Mouse (Mus musculus) embryo, embryonic 10.5 days (tissue): ENCODE measurements around the gene Gm49333.
"Not testable (repeated sequence)": the region's sequence is repeated elsewhere in the genome, so short reads cannot be mapped to it uniquely, and the experiment has no call there.

ENCODE experiments used
- DNase-seq: peaks from one replicate; pipeline ENCODE4 v3.0.0-alpha.2; 2015; ENCODE audit warnings: low spot score

Gene Gm49333

DNA sequence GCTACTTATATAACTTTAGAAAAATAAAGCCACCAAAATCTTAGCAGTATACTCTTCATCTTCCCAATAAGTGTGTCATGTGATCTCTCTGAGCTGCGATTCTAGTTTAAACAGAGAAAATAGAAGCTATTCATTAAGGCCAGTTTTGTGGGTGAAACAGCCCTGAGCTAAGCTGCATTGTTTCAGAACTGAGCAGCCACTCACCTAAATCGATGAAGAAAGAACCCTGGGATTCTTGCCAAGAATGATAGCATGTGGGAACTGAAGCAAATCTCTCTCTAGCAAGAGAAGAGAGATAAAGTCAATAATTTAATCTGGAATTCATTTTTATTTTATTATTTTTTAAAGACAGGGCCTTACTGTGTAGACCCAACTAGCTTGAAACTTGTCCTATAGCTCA lies 11.8 kb downstream of the Gm49333 start:
- no peak for DNase-seq

DNA sequence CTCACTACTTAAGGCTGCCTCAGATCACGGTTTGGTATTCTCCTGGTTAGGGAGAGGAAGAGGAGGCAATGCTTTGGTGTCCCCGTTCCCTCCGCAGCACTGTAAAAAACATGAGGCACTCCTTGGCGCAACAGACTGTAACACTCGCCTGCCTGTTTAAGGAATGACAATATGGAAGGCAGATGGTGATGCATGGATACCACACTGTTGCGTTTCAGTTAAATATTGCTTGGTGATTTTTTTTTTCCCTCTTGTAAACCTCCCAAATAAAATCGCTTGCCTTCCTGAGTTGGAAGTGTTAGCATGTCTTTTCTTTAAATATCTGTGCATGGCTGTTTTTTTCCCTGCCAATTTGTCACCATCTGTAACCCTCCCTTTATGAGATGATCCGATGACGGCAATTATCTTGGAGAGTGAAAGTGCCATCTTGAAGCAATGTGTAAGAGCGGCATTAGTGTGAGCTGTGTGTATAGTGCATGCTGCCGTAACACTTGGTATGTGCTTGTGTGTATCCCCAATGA lies 17.5 kb downstream of the Gm49333 start:
- no peak for DNase-seq

DNA sequence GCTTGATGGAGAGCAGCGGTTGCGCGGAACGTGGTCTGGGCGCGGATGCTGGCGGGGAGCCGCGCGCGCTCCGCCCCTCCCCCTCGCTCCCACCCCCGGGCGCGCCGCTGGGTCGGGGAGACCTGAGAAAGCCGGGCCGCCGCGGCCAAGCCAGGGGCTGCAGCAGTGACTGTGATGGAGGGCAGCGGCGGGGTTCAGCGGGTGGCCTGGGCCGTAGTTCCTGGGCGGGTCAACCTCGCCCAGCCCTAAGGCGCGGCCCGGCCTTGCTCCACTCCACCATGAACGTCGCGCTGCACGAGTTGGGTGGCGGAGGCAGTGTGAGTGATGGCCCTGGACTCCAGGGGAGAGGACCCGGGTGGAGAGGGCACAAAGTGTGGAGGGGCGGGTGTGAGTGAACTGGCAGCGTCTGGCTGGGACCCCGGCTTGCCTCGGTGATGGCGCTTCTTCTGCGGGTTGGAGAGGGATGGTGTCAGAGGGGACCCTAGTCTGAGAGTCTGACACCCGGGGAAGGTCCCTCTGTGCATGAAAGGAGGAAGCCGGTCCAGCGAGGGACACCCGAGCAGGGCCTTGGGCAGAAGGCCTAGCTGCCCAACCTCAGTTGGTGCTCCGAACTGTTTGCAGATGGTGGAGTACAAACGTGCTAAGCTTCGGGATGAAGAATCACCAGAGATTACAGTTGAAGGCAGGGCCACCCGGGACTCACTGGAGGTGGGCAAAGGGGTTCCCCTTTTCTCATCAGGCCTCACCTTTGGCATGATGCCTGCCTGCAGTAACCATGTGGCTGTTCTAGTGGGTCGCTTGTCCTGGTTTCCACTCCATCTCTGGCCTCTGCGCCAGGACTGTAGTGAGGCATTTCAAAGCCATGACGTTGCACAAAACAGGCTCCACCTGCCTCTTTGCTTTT lies 18.6 kb downstream of the Gm49333 start, which contains the start of gene Ece2:
TSS of gene Ece2 (plus strand) at position 98 of the 904 bp plus-strand sequence.
- DNase-seq: peak; percentile 40

DNA sequence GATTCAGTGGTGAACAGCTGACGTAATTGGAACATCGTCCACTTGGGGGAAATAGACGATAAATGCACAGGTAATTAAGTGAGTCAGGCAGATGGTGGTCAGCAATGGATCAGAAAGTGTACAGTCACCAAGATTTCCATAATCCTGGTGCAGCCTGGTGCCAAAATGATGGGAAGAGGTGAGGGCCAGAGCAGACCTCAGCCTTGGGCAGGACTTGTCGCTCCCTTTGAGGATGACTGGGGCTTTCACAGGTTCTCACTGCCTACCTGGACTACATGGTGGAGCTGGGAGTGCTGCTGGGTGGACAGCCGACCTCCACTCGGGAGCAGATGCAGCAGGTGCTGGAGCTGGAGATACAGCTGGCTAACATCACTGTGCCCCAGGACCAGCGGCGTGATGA lies 26.0 kb downstream of the Gm49333 start:
- DNase-seq: no peak

DNA sequence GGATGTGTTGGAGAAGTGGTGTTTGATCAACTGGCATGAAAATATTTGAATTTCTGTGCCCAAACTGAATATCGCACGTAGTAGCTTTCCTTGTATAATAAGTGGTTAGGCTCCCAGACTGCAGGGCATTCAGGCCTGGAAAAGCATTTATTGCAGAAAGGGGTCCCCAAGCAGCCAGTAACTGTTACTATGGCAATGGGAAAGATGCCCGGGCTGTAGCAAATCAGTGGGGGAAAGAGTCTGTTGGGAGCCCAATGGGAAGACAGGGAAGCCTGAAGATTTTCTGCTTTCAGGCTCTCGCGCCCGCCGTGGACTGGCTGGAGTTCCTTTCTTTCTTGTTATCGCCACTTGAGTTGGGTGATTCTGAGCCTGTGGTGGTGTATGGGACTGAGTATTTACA lies 27.0 kb downstream of the Gm49333 start:
- DNase-seq: no peak

DNA sequence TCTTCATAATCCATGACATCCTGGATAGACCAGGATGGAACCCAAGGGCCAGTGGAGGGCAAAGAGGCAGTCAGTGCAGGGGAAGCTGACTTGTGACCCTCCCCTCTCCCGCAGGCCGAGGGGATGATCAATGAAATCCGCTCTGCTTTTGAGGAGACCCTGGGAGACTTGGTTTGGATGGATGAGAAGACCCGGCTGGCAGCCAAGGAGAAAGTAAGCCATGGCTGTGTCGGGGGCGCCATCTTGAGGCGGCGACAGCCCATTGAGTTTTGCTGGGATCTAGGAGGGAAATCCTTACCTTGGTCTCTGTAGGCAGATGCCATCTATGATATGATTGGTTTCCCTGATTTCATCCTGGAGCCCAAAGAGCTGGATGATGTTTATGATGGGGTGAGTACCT lies 30.8 kb downstream of the Gm49333 start:
- peak; percentile 85 for DNase-seq

DNA sequence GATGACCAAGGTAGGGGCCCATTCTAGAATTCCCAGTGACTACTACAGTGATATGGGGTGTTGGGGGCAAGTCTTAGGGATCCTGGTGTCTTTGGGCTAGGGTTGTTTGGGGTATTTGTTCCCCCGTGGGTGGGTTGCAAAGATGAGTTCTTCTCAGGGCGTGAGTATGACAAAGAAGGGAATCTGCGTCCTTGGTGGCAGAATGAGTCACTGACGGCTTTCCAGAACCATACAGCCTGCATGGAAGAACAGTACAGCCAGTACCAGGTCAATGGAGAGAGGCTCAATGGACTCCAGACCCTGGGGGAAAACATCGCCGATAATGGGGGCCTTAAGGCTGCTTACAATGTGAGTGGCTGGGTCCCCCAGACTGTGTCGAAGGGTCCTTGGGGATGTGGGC lies 32.5 kb downstream of the Gm49333 start:
- DNase-seq: no peak

DNA sequence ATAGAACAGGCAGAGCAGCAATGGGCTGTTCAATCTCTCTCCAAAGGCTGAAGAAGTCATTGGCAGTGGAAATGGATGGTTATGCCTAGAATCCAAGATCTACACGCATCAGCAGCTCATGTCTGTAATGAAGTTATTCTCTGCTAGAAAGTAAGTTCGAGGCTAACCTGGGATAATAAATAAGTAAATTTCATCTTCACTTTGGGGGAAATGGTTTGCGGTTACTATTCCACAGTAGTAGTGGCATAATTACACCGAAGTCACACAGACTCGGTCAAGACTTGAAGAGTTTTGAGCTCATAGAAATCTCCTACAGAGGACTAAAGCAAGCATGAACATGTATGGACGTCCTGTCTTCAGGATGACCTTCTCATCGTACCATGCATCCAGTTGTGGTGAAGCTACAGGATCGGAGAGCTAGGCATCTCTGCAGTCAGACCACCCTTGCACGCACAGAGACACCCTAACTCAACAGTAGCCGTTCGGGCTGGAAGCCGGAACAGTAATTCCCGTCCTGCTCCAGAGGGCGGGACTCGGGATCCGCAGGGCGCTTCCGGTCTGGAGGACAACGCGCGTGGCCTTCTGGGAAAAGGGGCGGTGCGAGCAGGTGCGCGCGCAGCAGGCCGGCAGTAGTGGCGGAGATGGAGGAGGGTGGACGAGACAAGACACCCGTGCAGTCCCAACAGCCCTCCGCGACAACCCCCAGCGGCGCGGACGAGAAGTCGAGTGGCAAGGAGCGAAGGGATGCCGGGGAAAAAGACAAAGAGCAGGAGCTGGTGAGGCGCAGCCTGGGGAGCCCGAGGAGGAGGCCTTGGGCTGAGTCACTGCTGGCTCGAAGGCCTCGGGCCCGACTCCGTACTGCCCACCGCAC lies 39.9 kb downstream of the Gm49333 start, which contains the start of gene Psmd2:
TSS of gene Psmd2 (plus strand) at position 577 of the 871 bp plus-strand sequence.
- DNase-seq: peak; percentile 97

DNA sequence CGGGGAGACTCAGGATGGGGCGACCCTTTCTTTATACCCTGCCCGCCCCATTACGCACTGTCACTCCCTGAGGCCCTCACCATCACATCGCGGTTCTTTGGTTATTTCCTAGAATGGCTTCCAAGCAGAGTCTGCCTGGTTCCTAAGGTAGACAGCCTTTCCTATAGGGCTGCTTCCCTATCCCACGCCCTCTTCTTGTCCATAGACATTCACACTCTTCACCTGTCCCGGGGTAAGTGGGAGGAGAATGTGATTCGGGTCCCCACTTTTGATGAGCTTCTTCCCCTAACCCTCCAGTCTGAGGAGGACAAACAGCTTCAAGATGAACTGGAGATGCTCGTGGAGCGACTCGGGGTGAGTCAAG lies 40.5 kb downstream of the Gm49333 start:
- no peak for DNase-seq

DNA sequence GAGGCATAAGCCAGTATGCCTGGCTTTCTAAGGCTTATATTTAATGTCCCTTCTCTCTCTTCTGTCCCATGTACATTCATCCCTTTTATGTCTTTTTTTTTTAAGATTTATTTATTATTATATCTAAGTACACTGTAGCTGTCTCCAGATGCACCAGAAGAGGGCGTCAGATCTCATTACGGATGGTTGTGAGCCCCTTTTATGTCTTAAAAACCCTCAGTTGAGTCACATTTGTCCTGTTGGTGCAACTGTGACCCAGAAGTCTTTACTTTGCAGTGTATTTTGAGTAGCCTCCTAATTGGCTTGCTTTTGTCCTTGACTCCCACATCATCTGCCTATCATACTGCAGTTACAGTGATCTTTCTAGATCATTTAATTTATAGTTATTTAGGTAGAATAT lies 41.9 kb downstream of the Gm49333 start:
- no peak for DNase-seq

DNA sequence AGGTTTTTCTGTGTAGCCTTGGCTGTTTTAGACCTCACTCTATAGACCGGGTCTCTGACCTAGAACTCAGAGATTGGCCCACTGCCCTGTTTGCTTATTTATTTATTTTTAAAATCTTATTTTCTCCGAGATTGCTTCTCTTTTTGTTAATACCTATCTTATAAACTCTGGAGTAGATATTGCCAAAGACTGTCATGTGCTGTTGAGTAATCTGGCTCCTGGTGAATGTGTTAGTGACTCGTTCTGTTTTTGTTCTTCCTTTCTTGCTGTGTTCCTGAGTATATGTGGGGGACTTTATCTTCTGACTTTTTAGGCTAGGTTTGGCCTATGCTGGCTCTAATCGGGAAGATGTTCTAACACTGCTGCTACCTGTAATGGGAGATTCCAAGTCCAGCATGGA lies 46.3 kb downstream of the Gm49333 start:
- DNase-seq: no peak

DNA sequence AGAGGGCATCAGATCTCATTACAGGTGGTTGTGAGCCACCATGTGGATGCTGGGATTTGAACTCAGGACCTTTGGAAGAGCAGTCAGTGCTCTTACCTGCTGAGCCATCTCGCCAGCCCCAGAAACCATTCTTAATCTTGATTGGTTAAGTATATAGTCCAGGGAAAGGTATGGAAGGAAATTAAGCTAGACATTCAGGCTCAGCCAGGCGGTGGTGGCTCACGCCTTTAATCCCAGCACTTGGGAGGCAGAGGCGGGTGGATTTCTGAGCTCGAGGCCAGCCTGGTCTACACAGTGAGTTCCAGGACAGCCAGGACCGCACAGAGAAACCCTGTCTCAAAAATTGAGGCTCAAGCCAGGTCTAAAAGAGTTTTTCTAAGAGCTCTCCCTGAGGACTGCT lies 56.6 kb downstream of the Gm49333 start, which contains the start of gene Eif4g1:
TSS of gene Eif4g1 (plus strand) at position 301 of the 400 bp plus-strand sequence.
- not testable (repeated sequence) for DNase-seq

DNA sequence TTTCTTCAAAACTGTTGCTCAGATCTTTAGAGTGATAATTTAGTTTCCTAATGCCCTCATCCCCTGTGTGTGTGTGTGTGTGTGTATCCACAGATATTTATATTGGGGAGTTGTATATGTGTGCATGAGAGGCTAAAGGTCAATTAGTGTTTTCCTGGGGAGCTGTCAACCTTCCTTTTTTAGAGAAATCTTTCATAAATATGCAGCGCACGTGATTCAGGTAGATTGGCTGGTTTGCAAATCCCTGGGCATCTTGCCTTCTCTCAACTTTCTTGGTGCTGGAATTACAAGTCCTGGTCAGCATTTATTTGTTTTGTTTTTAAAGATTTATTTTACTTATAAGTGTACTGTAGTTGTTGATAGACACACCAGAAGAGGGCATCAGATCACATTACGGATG lies 58.9 kb downstream of the Gm49333 start:
- DNase-seq: no peak

DNA sequence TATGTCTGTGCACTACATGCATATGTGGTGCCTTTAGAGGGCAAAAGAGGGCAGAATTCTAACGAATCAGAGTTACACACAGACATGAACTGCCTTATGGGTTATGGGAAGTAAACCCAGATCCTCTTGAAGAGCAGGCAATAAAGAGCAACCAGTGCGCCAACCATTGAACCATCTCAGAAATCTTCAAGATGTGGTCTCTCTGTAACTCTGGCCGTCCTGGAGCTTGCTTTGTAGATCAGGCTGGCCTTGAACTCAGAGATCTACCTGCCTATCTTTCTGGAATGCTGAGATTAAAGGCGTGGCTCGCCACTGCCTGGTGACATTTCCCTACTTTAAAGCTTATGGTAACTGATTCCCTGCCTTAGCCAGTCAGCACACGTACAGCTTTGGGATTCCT lies 60.5 kb downstream of the Gm49333 start:
- DNase-seq: peak; percentile 30

DNA sequence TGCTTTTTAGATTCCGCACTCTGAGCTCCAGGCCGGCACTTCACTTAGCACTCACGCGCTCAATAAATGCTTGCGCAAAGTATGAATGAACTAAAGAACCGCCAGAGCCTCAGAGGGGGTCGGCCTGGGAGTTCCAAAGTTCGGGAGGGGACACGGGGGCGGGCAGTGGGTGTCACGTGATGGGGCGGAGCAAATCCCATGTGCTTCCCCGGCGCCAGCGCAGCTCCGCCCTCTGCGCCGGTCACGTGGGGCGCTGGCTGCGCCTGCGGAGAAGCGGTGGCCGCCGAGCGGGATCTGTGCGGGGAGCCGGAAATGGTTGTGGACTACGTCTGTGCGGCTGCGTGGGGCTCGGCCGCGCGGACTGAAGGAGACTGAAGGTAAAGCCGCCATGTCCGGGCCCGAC lies 61.1 kb downstream of the Gm49333 start:
- peak; percentile 98 for DNase-seq

DNA sequence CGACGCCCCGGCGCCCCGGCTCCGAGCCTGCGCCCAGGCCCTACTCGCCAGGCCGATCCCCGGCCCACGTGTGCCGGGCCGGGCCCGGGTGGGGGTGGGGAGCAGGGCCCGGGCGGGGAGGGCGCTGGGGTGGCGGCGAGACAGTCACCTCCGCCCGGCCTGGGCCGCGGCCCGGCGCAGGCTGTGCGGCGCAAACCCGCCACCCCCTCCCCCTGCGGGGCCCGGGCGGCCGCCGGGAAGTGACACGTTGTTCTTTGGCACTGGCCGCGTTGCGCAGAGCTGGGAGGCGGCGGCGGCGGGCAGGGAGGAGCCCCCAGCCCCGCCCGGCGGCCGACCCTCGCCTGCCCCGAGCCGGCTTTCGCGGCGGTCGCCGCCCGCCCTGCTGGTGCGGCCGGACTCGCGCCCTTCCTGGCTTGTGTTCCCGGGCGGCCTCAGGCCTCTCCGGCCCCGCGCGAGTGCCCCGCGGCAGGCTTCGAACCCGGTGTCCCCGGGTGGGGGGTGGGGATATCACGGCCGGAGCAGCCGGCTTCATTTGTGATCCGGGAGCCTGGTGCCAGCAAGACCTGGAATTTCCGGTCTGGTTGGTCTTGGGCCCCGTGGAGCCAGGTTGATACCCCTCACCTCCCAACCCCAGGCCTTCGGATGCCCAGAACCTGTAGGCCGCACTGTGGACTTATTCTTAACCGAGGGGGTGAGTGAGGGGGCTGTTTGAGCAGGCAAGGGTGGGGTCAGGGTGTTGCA lies 61.7 kb downstream of the Gm49333 start:
- DNase-seq: peak; percentile 41

DNA sequence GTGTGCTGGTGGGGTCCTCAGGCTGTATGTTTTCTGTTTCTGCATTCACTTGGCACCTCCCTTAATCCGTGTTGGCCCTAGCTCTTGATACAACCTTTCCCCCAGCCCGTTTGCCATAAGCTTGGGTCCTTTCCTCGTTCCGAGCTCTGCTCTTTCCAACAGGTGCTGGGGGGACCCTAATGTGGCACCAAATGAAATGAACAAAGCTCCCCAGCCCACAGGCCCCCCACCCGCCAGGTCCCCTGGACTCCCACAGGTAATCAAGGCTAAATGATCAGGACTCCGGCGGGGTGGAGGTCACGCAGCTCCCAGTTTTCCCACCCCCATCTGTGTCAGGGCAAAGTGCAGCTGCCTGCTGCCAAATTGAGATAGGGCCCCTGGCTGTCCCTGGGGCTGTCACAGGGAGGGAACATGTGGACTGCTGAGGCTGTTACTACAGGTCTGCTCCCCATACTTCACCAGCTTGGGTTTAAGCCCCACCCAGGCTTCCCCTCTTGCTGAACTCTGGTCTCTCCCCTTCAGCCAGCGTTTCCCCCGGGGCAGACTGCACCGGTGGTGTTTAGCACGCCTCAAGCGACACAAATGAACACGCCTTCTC lies 62.4 kb downstream of the Gm49333 start:
- peak; percentile 12 for DNase-seq

DNA sequence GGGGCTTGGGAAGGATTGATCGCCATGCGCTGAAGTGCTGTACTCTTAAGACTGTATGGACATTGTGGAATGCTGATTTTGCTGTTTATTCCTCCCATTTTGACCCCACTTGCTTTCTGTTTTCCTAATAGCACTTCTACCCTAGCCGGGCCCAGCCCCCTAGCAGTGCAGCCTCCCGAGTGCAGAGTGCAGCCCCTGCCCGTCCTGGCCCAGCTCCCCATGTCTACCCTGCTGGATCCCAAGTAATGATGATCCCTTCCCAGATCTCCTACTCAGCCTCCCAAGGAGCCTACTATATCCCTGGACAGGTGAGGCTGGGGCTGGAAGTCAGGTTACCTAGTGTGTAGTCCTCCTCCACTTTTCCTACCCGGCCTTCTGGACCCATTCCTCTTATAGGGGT lies 63.8 kb downstream of the Gm49333 start:
- no peak for DNase-seq

DNA sequence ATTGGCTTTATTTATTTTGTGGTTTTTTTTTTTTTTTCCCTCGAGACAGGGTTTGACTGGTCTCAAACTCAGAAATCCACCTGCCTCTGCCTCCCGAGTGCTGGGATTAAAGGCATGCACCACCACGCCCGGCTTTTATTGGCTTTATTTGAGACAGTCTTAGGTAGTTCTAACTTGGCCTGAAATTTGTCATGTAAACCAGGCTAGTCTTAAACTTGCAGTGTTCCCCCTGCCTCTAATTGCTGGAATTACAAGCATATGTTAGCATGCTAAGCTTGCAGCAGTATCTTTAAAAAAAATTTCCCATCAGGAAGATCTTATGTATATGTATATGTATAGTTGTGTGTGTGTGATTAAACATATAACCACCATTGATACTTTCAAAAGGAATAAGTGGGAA lies 65.3 kb downstream of the Gm49333 start:
- DNase-seq: no peak

DNA sequence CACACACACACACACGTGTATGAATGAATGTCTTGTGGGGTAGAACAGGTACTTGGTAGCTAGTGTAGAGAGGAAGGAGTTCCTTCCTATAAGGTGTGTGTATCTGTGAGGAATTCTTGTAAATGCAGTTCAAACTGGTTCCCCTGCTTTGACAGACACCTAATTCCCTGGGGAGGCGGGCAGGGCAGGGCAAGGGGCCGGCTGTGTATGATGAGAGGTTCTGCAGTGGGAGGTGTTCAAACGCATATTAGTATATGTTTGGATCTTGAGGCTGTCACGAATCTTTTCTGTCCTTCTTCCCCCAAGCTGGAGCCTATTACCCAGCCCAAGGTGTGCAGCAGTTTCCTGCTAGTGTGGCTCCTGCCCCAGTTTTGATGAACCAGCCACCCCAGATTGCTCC lies 66.0 kb downstream of the Gm49333 start:
- no peak for DNase-seq

DNA sequence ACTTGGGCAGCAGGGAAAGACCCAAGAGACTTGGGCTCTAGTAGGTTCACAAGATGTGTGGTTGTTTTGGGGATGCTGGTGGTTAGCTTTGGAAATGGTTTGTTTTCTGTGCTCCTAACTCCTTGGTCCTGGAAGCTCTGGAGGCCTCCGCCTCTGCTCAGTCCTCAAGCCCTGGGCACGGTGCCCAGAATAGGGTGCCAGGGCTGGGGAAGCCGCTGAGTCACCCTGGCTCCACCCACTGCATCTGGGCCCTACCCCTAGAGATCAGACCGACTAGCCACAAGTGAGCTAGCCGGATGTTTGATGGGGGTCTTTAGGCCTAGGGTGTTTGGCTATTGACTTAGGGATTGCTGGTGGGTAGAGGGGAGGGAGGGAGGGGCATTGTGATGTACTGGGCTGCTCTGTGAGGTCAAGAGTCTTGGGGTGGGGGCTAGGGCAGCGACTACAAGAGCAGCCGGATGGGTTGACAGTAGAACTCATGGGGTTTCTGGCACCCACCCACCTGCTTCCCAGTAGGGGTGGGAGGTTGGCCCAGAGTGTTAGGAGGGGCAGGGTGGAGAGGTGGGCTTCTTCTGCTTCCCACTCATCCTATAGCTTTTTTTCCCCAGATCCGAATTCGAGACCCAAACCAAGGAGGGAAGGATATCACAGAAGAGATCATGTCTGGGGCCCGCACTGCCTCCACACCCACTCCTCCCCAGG lies 66.7 kb downstream of the Gm49333 start:
- DNase-seq: no peak
